Mouse (Mus musculus): Measurements from ENCODE around the gene Aspscr1. TPM values are rescaled to one million over a fixed set of nuclear protein-coding genes. Genes with fewer than 3 reads are reported as not detected.

The Aspscr1 gene
- 82.0 and 103 TPM in 2 replicates for total RNA-seq (2023)

GRCm38 (mm10) chr11:120672687-120673593 is at the start of gene Aspscr1:
Gene Aspscr1, plus strand, starts transcription at chr11:120672973.

GRCm38 (mm10) chr11:120625152-120625775 is 47.5 kb upstream of the Aspscr1 start, which contains the start of gene Sirt7:
Gene Sirt7, minus strand, starts transcription at chr11:120625240.

GRCm38 (mm10) chr11:120633520-120634343 is 39.0 kb upstream of the Aspscr1 start, which contains the start of gene Mafg:
Gene Mafg, minus strand, starts transcription at chr11:120633600.

GRCm38 (mm10) chr11:120643601-120643987 is 29.2 kb upstream of the Aspscr1 start, which contains the start of gene Pycr1:
Gene Pycr1, minus strand, starts transcription at chr11:120643769.

GRCm38 (mm10) chr11:120648001-120648476 is 24.7 kb upstream of the Aspscr1 start, which contains the start of gene Myadml2:
Gene Myadml2, minus strand, starts transcription at chr11:120648158.

GRCm38 (mm10) chr11:120661076-120661460 is 11.7 kb upstream of the Aspscr1 start, which contains the start of gene Notum:
Gene Notum, minus strand, starts transcription at chr11:120661175.

GRCm38 (mm10) chr11:120713580-120714518 is 41.1 kb downstream of the Aspscr1 start, which contains the start of the genes Cenpx and Lrrc45:
Gene Cenpx, minus strand, starts transcription at chr11:120713738.
Gene Lrrc45, plus strand, starts transcription at chr11:120713925.

GRCm38 (mm10) chr11:120721124-120722066 is 48.6 kb downstream of the Aspscr1 start, which contains the start of gene Rac3:
Gene Rac3, plus strand, starts transcription at chr11:120721470.

GRCm38 (mm10) chr11:120727169-120727527 is 54.4 kb downstream of the Aspscr1 start, which contains the start of gene Dcxr:
Gene Dcxr, minus strand, starts transcription at chr11:120727281.

GRCm38 (mm10) chr11:120731858-120732680 is 59.3 kb downstream of the Aspscr1 start, which contains the start of gene Cbr2:
Gene Cbr2, minus strand, starts transcription at chr11:120732114.

Other genes starting within 250 kb of the Aspscr1 start
- 36.9 and 53.5 TPM in 2 replicates for gene Nploc4, start 235.3 kb upstream of the Aspscr1 start, total RNA-seq (2023)
- 0.84 TPM in 1 of 2 replicates, not detected in the other for gene Tspan10, start 230.3 kb upstream of the Aspscr1 start, total RNA-seq (2023)
- gene Pde6g, start 219.5 kb upstream of the Aspscr1 start, total RNA-seq (2023), result not detected in 2 replicates
- 2.0 and 4.8 TPM in 2 replicates for gene Oxld1, start 214.9 kb upstream of the Aspscr1 start, total RNA-seq (2023)
- gene Ccdc137, start 214.9 kb upstream of the Aspscr1 start, total RNA-seq (2023), result 7.4 and 8.1 TPM in 2 replicates
- gene Arl16, start 205.4 kb upstream of the Aspscr1 start, total RNA-seq (2023), result 5.6 and 7.2 TPM in 2 replicates
- gene Mrpl12, start 188.4 kb upstream of the Aspscr1 start, total RNA-seq (2023), result 12.8 and 16.8 TPM in 2 replicates
- gene Slc25a10, start 181.1 kb upstream of the Aspscr1 start, total RNA-seq (2023), result 11.2 and 13.4 TPM in 2 replicates
- not detected in 2 replicates for gene Gcgr, start 142.3 kb upstream of the Aspscr1 start, total RNA-seq (2023)
- 28.8 and 31.9 TPM in 2 replicates for gene Mcrip1, start 123.2 kb upstream of the Aspscr1 start, total RNA-seq (2023)
- gene Ppp1r27, start 121.8 kb upstream of the Aspscr1 start, total RNA-seq (2023), result not detected in 2 replicates
- 245 and 272 TPM in 2 replicates for gene P4hb, start 99.7 kb upstream of the Aspscr1 start, total RNA-seq (2023)
- 428 and 459 TPM in 2 replicates for gene Arhgdia, start 91.3 kb upstream of the Aspscr1 start, total RNA-seq (2023)
- gene Alyref, start 74.6 kb upstream of the Aspscr1 start, total RNA-seq (2023), result 116 and 122 TPM in 2 replicates
- gene Anapc11, start 74.6 kb upstream of the Aspscr1 start, total RNA-seq (2023), result 36.8 and 40.0 TPM in 2 replicates
- gene Npb, start 64.5 kb upstream of the Aspscr1 start, total RNA-seq (2023), result 1.5 TPM in 1 of 2 replicates, not detected in the other
- gene Pcyt2, start 55.0 kb upstream of the Aspscr1 start, total RNA-seq (2023), result 28.9 and 43.8 TPM in 2 replicates
- 114 and 133 TPM in 2 replicates for gene Sirt7, start 47.7 kb upstream of the Aspscr1 start, total RNA-seq (2023)
- gene Mafg, start 39.4 kb upstream of the Aspscr1 start, total RNA-seq (2023), result 122 and 149 TPM in 2 replicates
- gene Pycr1, start 29.2 kb upstream of the Aspscr1 start, total RNA-seq (2023), result 1.4 and 1.5 TPM in 2 replicates
- not detected in 2 replicates for gene Myadml2, start 24.8 kb upstream of the Aspscr1 start, total RNA-seq (2023)
- not detected in 2 replicates for gene Notum, start 11.8 kb upstream of the Aspscr1 start, total RNA-seq (2023)
- 30.2 and 33.5 TPM in 2 replicates for gene Cenpx, start 40.8 kb downstream of the Aspscr1 start, total RNA-seq (2023)
- 9.1 and 10.4 TPM in 2 replicates for gene Lrrc45, start 41.0 kb downstream of the Aspscr1 start, total RNA-seq (2023)
- gene Rac3, start 48.5 kb downstream of the Aspscr1 start, total RNA-seq (2023), result 0.88 and 1.2 TPM in 2 replicates
- 5.6 and 6.1 TPM in 2 replicates for gene Dcxr, start 54.3 kb downstream of the Aspscr1 start, total RNA-seq (2023)
- gene Cbr2, start 59.1 kb downstream of the Aspscr1 start, total RNA-seq (2023), result 2.3 and 2.9 TPM in 2 replicates
- gene Hmga1b, start 89.8 kb downstream of the Aspscr1 start, total RNA-seq (2023), result 36.2 and 41.5 TPM in 2 replicates
- 12.0 and 12.2 TPM in 2 replicates for gene Rfng, start 111.2 kb downstream of the Aspscr1 start, total RNA-seq (2023)
- gene Gps1, start 111.3 kb downstream of the Aspscr1 start, total RNA-seq (2023), result 34.8 and 43.3 TPM in 2 replicates
- gene Dus1l, start 123.4 kb downstream of the Aspscr1 start, total RNA-seq (2023), result 23.4 and 32.1 TPM in 2 replicates
- gene Fasn, start 151.6 kb downstream of the Aspscr1 start, total RNA-seq (2023), result 18.5 and 25.7 TPM in 2 replicates

All from neutrophil, adult 65 days (primary cell).